In genomic region chr17:17621586-17621985, GRCm38 (mm10) we compare ENCODE assay signal across 22 mouse cellular contexts. TPM values are rescaled to one million over a fixed set of nuclear protein-coding genes. Genes with fewer than 3 reads are reported as not detected.
DNase-seq lines count a peak whose midpoint lies in the region; ATAC-seq and TF ChIP-seq lines count a peak whose summit lies in the region.
"Had no signal": no experiment of that assay in that cellular context is flagged by ENCODE, and none has a peak within 500 bp of the region (broad histone marks: within the 10 kb centered on the region; RNA-seq: fewer than 3 reads in every experiment).

No protein-coding gene starts in this region.

- intact Hi-C loops in gastrocnemius, adult 2 months (cut with DNase I) = loop anchor here (5.0 to 10.0 kb wide), 2 partner anchors 34 to 327 kb away; no protein-coding TSS in a partner anchor

- H3K27me3 ChIP-seq in heart, embryonic 15.5 days = no peaks in the 10 kb centered on the region
- H3K27me3 ChIP-seq in heart, embryonic 11.5 days (ENCODE audit: control insufficient read depth, insufficient read depth, low read length) = no peaks in the 10 kb centered on the region
- no peaks in the 10 kb centered on the region for H3K27me3 ChIP-seq in liver, postnatal 0 days (ENCODE audit: insufficient read depth, low read length)
- H3K27me3 ChIP-seq in liver, embryonic 11.5 days (replicated peaks; ENCODE audit: control insufficient read depth, insufficient read depth, low read length) = no peaks in the 10 kb centered on the region
- H3K27me3 ChIP-seq: intestine, embryonic 15.5 days; neural tube, embryonic 12.5 days had no signal

- no peak for DNase-seq in gastrocnemius, adult 2 months
- no peak for DNase-seq in gastrocnemius, postnatal 4 days (ENCODE audit: low spot score in 2 of 2)
- DNase-seq in liver, postnatal 0 days = no peak
- no peak for DNase-seq in liver, embryonic 11.5 days (ENCODE audit: low spot score)
- no peak for DNase-seq in frontal cortex, postnatal 14 days (ENCODE audit: low spot score in 2 of 2)
- DNase-seq: cerebellum, postnatal 10 days; forebrain, postnatal 0 days; gastrocnemius, postnatal 36 days; kidney, postnatal 25 days; lung, postnatal 4 days; midbrain, embryonic 14.5 days; right cerebral cortex, postnatal 14 days; thymus, adult 2 months had no signal

- no peaks in the 10 kb centered on the region for H3K36me3 ChIP-seq in heart, embryonic 15.5 days
- no peaks in the 10 kb centered on the region for H3K36me3 ChIP-seq in heart, embryonic 11.5 days (ENCODE audit: control insufficient read depth, insufficient read depth, low read length)
- no peaks in the 10 kb centered on the region for H3K36me3 ChIP-seq in liver, postnatal 0 days (replicated peaks; ENCODE audit: insufficient read depth, low read length)
- no peaks in the 10 kb centered on the region for H3K36me3 ChIP-seq in liver, embryonic 11.5 days (ENCODE audit: control insufficient read depth, insufficient read depth, low read length)
- H3K36me3 ChIP-seq: hindbrain, embryonic 10.5 days; intestine, embryonic 15.5 days; neural tube, embryonic 12.5 days had no signal

- H3K4me3 ChIP-seq in gastrocnemius, adult 2 months = peak overlapping the region; percentile 93
- H3K4me3 ChIP-seq in heart, embryonic 15.5 days = peak overlapping the region; percentile 17; the same call in 1 of the 2 replicates
- H3K4me3 ChIP-seq in heart, embryonic 11.5 days (ENCODE audit: low read depth, low read length) = no peak overlapping the region
- no peak overlapping the region for H3K4me3 ChIP-seq in liver, postnatal 0 days (ENCODE audit: low read depth, low read length)
- H3K4me3 ChIP-seq in liver, embryonic 11.5 days (ENCODE audit: low read depth, low read length) = no peak overlapping the region
- H3K4me3 ChIP-seq: hindbrain, embryonic 10.5 days; intestine, embryonic 15.5 days; layer of hippocampus, adult 2 months; neural tube, embryonic 12.5 days had no signal

- no peaks in the 10 kb centered on the region for H3K9me3 ChIP-seq in heart, embryonic 15.5 days (replicated peaks)
- no peaks in the 10 kb centered on the region for H3K9me3 ChIP-seq in heart, embryonic 11.5 days (replicated peaks; ENCODE audit: control insufficient read depth, low read length)
- H3K9me3 ChIP-seq in liver, postnatal 0 days (ENCODE audit: low read length) = no peaks in the 10 kb centered on the region
- H3K9me3 ChIP-seq in liver, embryonic 11.5 days (ENCODE audit: control insufficient read depth, low read length) = no peaks in the 10 kb centered on the region
- H3K9me3 ChIP-seq: hindbrain, embryonic 10.5 days; intestine, embryonic 15.5 days; neural tube, embryonic 12.5 days had no signal

- TF ChIP-seq CTCF in gastrocnemius, adult 2 months (IDR thresholded peaks at IDR 0.05) = no peak
- no peak for TF ChIP-seq CTCF in liver, postnatal 0 days (IDR thresholded peaks at IDR 0.05; ENCODE audit: low read depth)

- 27% methylated on average over 3 of the region's 3 CpGs for WGBS in heart, embryonic 15.5 days
- WGBS in heart, embryonic 11.5 days (ENCODE audit: insufficient replicate concordance) = 34% methylated on average over 3 of the region's 3 CpGs
- WGBS in liver, postnatal 0 days (ENCODE audit: insufficient replicate concordance) = 62% methylated on average over 3 of the region's 3 CpGs
- 71% methylated on average over 3 of the region's 3 CpGs for WGBS in liver, embryonic 11.5 days

- no peak overlapping the region for H3K9ac ChIP-seq in heart, embryonic 15.5 days
- H3K9ac ChIP-seq in heart, embryonic 11.5 days (ENCODE audit: low read depth, low read length) = no peak overlapping the region
- H3K9ac ChIP-seq in liver, postnatal 0 days (replicated peaks) = no peak overlapping the region
- no peak overlapping the region for H3K9ac ChIP-seq in liver, embryonic 11.5 days (ENCODE audit: low read depth, low read length)
- H3K9ac ChIP-seq: forebrain, postnatal 0 days; intestine, embryonic 15.5 days; liver, embryonic 14.5 days; neural tube, embryonic 12.5 days had no signal

- H3K4me1 ChIP-seq in heart, embryonic 15.5 days (replicated peaks) = peaks cover 29% of the 10 kb centered on the region
- peaks cover 23% of the 10 kb centered on the region for H3K4me1 ChIP-seq in heart, embryonic 11.5 days (ENCODE audit: control insufficient read depth, insufficient read depth, low read length)
- peaks cover 36% of the 10 kb centered on the region for H3K4me1 ChIP-seq in liver, postnatal 0 days (ENCODE audit: insufficient read depth)
- H3K4me1 ChIP-seq in liver, embryonic 11.5 days (replicated peaks; ENCODE audit: control insufficient read depth, insufficient read depth, low read length) = peaks cover 18% of the 10 kb centered on the region

- no peak for TF ChIP-seq EP300 in liver, postnatal 0 days (IDR thresholded peaks at IDR 0.05; ENCODE audit: low read depth)

- ATAC-seq in heart, embryonic 15.5 days (replicated peaks; ENCODE audit: insufficient number of reproducible peaks, insufficient read depth, low FRiP score, low read depth) = no peak
- ATAC-seq in heart, embryonic 11.5 days (replicated peaks; ENCODE audit: insufficient number of reproducible peaks, low FRiP score, low TSS enrichment) = no peak
- no peak for ATAC-seq in liver, postnatal 0 days
- ATAC-seq in liver, embryonic 11.5 days (replicated peaks; ENCODE audit: low FRiP score) = no peak
- ATAC-seq: forebrain, postnatal 0 days; hindbrain, embryonic 16.5 days; intestine, embryonic 15.5 days had no signal

- peak overlapping the region; percentile 46 for H3K4me2 ChIP-seq in heart, embryonic 15.5 days
- H3K4me2 ChIP-seq in heart, embryonic 11.5 days = no peak overlapping the region
- no peak overlapping the region for H3K4me2 ChIP-seq in liver, postnatal 0 days (ENCODE audit: low read depth, low read length)
- H3K4me2 ChIP-seq in liver, embryonic 11.5 days = no peak overlapping the region
- H3K4me2 ChIP-seq: intestine, embryonic 15.5 days; neural tube, embryonic 12.5 days had no signal

- peak overlapping the region; percentile 98 for H3K27ac ChIP-seq in gastrocnemius, adult 2 months
- H3K27ac ChIP-seq in heart, embryonic 15.5 days = peak overlapping the region; percentile 58
- H3K27ac ChIP-seq in heart, embryonic 11.5 days (ENCODE audit: low read depth, low read length) = no peak overlapping the region
- 0 out of 2 replicates have a peak overlapping the region, but pooled peaks have one; percentile 23 for H3K27ac ChIP-seq in liver, postnatal 0 days (ENCODE audit: low read depth)
- no peak overlapping the region for H3K27ac ChIP-seq in liver, embryonic 11.5 days (ENCODE audit: low read depth, low read length)
- H3K27ac ChIP-seq: hindbrain, embryonic 10.5 days; intestine, embryonic 15.5 days; layer of hippocampus, adult 2 months; liver, embryonic 14.5 days; neural tube, embryonic 12.5 days; stomach, postnatal 0 days had no signal

RNA-seq across cellular contexts. Expression of gene Lnpep, which starts 3.3 kb away (rescaled TPM):
- total RNA-seq in gastrocnemius, adult 2 months (2021) = 10 to 100 TPM; 65.3 to 77.3 TPM
- total RNA-seq in gastrocnemius, postnatal 4 days (2021) = 100 to 1,000 TPM; 103 to 115 TPM
- polyA plus RNA-seq in heart, embryonic 15.5 days (2015; fragmentation: Nextera tagmentation; extraction: Ambion mirVana) = 11.0 and 12.3 TPM in 2 replicates
- 8.9 and 12.7 TPM in 2 replicates for polyA plus RNA-seq in heart, embryonic 11.5 days (2014; fragmentation: Nextera tagmentation; extraction: Ambion mirVana)
- polyA plus RNA-seq in liver, postnatal 0 days (2015; fragmentation: Nextera tagmentation; extraction: Ambion mirVana) = 2.4 and 3.1 TPM in 2 replicates
- polyA plus RNA-seq in liver, embryonic 11.5 days (2014; fragmentation: Nextera tagmentation; extraction: Ambion mirVana) = 6.6 and 6.8 TPM in 2 replicates

Comparison
In these comparisons a context has a peak if more than half of its experiments do, and no peak if none do; other contexts are left out.
1. H3K27ac ChIP-seq: peak in gastrocnemius, adult 2 months (single experiment), heart, embryonic 15.5 days (single experiment) and liver, postnatal 0 days (single experiment); none in heart, embryonic 11.5 days (single experiment) and liver, embryonic 11.5 days (single experiment).
2. H3K4me3 ChIP-seq: peak in gastrocnemius, adult 2 months (single experiment) and heart, embryonic 15.5 days (single experiment); none in heart, embryonic 11.5 days (single experiment), liver, postnatal 0 days (single experiment) and liver, embryonic 11.5 days (single experiment).